Mouse (Mus musculus): ENCODE measurements around the gene Serpinh1. TPM values are rescaled to one million over a fixed set of nuclear protein-coding genes. Genes with fewer than 3 reads are reported as not detected.

Gene Serpinh1
- polyA plus RNA-seq, 1 experiment from 2014 or later: 427 TPM

DNA sequence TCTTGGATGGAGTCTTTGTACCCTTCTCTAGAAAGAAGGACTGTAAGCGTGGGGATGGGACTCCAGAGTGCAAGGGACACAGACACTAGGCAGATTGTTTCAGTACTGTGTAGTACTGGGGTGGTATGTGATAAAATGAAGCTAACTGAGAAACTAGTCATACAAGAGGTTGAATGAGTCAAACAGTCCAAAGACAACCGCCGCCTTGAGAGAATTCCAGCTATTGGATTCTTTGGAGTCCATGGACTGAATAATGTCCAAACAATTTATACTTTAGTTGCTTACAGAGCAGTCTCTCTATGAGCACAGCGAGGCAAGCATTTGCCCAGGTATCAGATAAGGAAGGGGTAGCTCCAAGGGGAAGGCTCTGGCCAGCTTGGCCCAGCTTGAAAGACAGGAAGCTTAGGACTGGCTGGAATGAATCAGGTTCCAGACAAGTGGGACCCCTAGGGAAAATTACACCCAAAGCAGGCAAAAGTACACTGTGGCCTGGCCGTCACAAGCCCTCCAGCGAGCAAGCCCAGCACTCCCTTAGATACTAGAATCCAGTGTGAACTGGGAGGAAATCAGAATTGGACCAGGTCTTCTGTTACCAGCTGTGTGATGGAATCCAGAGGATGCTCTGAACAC lies 30.2 kb downstream of the Serpinh1 start:
- Histone ChIP-seq H3K9ac (ENCODE audit: low read length) (no peak overlapping the region), H3K27ac (replicated peaks in 1 of 2; ENCODE audit: control insufficient read depth in 1 of 2, insufficient read depth in 1 of 2, low read depth in 2 of 2, low read length in 2 of 2) (no peak overlapping the region), H3K4me3 (ENCODE audit: control insufficient read depth in 1 of 2, insufficient read depth in 1 of 2, low read depth in 1 of 2, low read length in 2 of 2) (no peak overlapping the region), H3K4me2 (ENCODE audit: low read length) (no peak overlapping the region), H3K27me3 (ENCODE audit: control insufficient read depth, insufficient read depth, low read length) (0 out of 2 replicates have a peak, but pooled peaks cover 4% of the 10 kb centered on the region), H3K4me1 (ENCODE audit: control insufficient read depth in 2 of 2, insufficient read depth in 2 of 2, low read length in 2 of 2) (peaks cover 6 to 7% of the 10 kb centered on the region in 2 experiments; a peak in 3 of 4 replicates), H3K36me3 (ENCODE audit: control insufficient read depth, insufficient read depth, low read length) (no peaks in the 10 kb centered on the region), H3K9me3 (ENCODE audit: control insufficient read depth, low read length) (no peaks in the 10 kb centered on the region)
- no peak for ATAC-seq (ENCODE audit: insufficient number of reproducible peaks, insufficient read depth, low FRiP score, low read depth)
- 76% methylated on average over 6 of the region's 6 CpGs for WGBS

DNA sequence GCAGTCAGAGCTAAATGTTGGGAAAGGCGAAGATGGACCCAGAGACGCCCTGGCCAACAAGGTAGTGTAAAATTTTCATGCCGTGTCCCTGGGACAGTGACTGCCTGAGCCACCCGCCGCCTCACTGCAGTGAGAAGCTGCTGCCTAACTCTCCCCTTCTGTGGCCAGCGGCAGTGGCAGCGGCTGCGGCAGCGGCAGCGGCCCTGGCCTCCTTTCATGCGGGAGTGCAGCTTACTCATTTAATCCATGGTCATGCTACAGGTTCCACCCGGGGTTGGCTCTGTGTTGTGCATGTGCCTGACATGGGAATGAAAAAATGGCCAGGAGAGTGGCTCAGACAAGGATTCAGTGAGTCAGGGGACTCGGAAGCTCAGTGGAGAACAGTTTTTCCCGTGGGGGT lies 32.5 kb downstream of the Serpinh1 start:
- 42% methylated on average over 14 of the region's 14 CpGs for WGBS
- no peak overlapping the region for H3K4me2 ChIP-seq (ENCODE audit: low read length)
- H3K27me3 ChIP-seq (ENCODE audit: control insufficient read depth, insufficient read depth, low read length): 0 out of 2 replicates have a peak, but pooled peaks cover 4% of the 10 kb centered on the region
- H3K4me3 ChIP-seq (ENCODE audit: control insufficient read depth in 1 of 2, insufficient read depth in 1 of 2, low read depth in 1 of 2, low read length in 2 of 2): no peak overlapping the region
- no peak for ATAC-seq (ENCODE audit: insufficient number of reproducible peaks, insufficient read depth, low FRiP score, low read depth)
- no peaks in the 10 kb centered on the region for H3K36me3 ChIP-seq (ENCODE audit: control insufficient read depth, insufficient read depth, low read length)
- H3K9me3 ChIP-seq (ENCODE audit: control insufficient read depth, low read length): no peaks in the 10 kb centered on the region
- H3K9ac ChIP-seq (ENCODE audit: low read length): no peak overlapping the region
- peaks cover 6 to 7% of the 10 kb centered on the region in 2 experiments; a peak in 3 of 4 replicates for H3K4me1 ChIP-seq (ENCODE audit: control insufficient read depth in 2 of 2, insufficient read depth in 2 of 2, low read length in 2 of 2)
- no peak overlapping the region for H3K27ac ChIP-seq (replicated peaks in 1 of 2; ENCODE audit: control insufficient read depth in 1 of 2, insufficient read depth in 1 of 2, low read depth in 2 of 2, low read length in 2 of 2)

DNA sequence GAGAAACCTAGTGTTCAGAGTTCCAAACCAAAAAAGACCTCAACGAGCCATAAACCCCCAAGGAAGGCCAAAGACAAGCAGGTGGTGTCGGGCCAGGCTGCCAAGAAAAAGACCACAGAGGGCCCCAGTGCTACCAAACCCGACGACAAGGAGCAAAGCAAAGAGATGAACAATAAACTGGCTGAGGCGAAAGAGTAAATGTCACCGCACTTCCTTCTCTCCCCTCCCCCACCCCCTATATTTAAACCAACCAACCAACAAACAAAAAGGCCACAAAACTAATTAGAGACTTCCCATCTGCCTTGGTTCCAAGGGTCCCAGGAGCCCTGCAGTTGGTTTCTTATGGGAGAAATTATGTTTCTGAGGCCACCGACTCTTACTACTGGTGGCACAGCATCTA lies 35.6 kb downstream of the Serpinh1 start:
- Histone ChIP-seq H3K27me3 (ENCODE audit: control insufficient read depth, insufficient read depth, low read length) (no peaks in the 10 kb centered on the region), H3K4me1 (ENCODE audit: control insufficient read depth in 2 of 2, insufficient read depth in 2 of 2, low read length in 2 of 2) (peaks cover 6 to 7% of the 10 kb centered on the region in 2 experiments; a peak in 3 of 4 replicates), H3K9ac (ENCODE audit: low read length) (no peak overlapping the region), H3K9me3 (ENCODE audit: control insufficient read depth, low read length) (no peaks in the 10 kb centered on the region), H3K4me3 (ENCODE audit: control insufficient read depth in 1 of 2, insufficient read depth in 1 of 2, low read depth in 1 of 2, low read length in 2 of 2) (no peak overlapping the region), H3K27ac (replicated peaks in 1 of 2; ENCODE audit: control insufficient read depth in 1 of 2, insufficient read depth in 1 of 2, low read depth in 2 of 2, low read length in 2 of 2) (no peak overlapping the region), H3K36me3 (ENCODE audit: control insufficient read depth, insufficient read depth, low read length) (no peaks in the 10 kb centered on the region), H3K4me2 (ENCODE audit: low read length) (no peak overlapping the region)
- WGBS: 75% methylated on average over 7 of the region's 7 CpGs
- no peak for ATAC-seq (ENCODE audit: insufficient number of reproducible peaks, insufficient read depth, low FRiP score, low read depth)

DNA sequence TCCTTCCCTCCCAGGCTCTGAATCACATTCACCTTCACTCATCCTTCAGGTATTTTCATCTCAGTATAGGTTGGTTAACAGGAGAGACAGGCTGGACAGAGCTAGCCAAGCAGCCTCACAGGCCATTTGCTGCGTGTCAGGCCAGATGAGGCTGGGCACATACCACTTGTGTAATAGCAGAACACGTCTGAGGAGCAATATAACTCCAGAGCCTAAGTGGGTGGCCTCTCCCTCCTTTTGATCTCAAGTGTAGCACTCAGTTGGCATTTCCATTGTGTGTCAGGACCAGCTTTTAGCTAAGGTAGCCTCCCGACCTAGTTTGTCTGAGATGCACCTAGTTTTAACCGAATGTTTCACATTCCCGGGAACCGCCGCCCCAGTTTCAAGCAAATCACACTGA lies 36.8 kb downstream of the Serpinh1 start:
- Histone ChIP-seq H3K4me2 (ENCODE audit: low read length) (no peak overlapping the region), H3K27ac (replicated peaks in 1 of 2; ENCODE audit: control insufficient read depth in 1 of 2, insufficient read depth in 1 of 2, low read depth in 2 of 2, low read length in 2 of 2) (no peak overlapping the region), H3K27me3 (ENCODE audit: control insufficient read depth, insufficient read depth, low read length) (no peaks in the 10 kb centered on the region), H3K9ac (ENCODE audit: low read length) (no peak overlapping the region), H3K9me3 (ENCODE audit: control insufficient read depth, low read length) (no peaks in the 10 kb centered on the region), H3K36me3 (ENCODE audit: control insufficient read depth, insufficient read depth, low read length) (no peaks in the 10 kb centered on the region), H3K4me3 (ENCODE audit: control insufficient read depth in 1 of 2, insufficient read depth in 1 of 2, low read depth in 1 of 2, low read length in 2 of 2) (no peak overlapping the region), H3K4me1 (ENCODE audit: control insufficient read depth in 2 of 2, insufficient read depth in 2 of 2, low read length in 2 of 2) (peaks cover 9 to 13% of the 10 kb centered on the region in 2 experiments)
- ATAC-seq (ENCODE audit: insufficient number of reproducible peaks, insufficient read depth, low FRiP score, low read depth): no peak
- WGBS: 61% methylated on average over 7 of the region's 7 CpGs

DNA sequence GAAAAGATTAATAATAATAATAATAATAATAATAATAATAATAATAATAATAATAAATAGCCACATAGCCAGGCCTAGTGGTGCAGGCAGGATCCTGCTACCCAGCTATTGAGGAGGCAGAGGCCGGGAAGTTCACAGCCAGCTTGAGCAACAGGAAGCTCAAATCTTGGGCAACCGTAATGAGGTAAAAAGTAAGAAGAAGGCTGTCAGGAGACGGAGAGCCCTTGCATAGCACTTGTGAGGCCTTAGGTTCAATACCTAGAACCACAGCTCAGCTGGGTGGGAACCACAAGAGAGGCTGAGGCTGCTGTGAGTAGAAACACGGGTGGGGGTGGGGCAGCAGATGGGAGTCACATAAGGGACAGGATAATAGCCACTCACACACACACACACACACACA lies 38.5 kb downstream of the Serpinh1 start:
- Histone ChIP-seq H3K27me3 (ENCODE audit: control insufficient read depth, insufficient read depth, low read length) (no peaks in the 10 kb centered on the region), H3K4me1 (ENCODE audit: control insufficient read depth in 2 of 2, insufficient read depth in 2 of 2, low read length in 2 of 2) (peaks cover 6 to 7% of the 10 kb centered on the region in 2 experiments; a peak in 3 of 4 replicates), H3K9me3 (ENCODE audit: control insufficient read depth, low read length) (no peaks in the 10 kb centered on the region), H3K4me3 (ENCODE audit: control insufficient read depth in 1 of 2, insufficient read depth in 1 of 2, low read depth in 1 of 2, low read length in 2 of 2) (no peak overlapping the region), H3K27ac (replicated peaks in 1 of 2; ENCODE audit: control insufficient read depth in 1 of 2, insufficient read depth in 1 of 2, low read depth in 2 of 2, low read length in 2 of 2) (no peak overlapping the region), H3K4me2 (ENCODE audit: low read length) (no peak overlapping the region), H3K36me3 (ENCODE audit: control insufficient read depth, insufficient read depth, low read length) (no peaks in the 10 kb centered on the region), H3K9ac (ENCODE audit: low read length) (no peak overlapping the region)
- WGBS: 75% methylated on average over 4 of the region's 4 CpGs
- ATAC-seq (ENCODE audit: insufficient number of reproducible peaks, insufficient read depth, low FRiP score, low read depth): no peak

DNA sequence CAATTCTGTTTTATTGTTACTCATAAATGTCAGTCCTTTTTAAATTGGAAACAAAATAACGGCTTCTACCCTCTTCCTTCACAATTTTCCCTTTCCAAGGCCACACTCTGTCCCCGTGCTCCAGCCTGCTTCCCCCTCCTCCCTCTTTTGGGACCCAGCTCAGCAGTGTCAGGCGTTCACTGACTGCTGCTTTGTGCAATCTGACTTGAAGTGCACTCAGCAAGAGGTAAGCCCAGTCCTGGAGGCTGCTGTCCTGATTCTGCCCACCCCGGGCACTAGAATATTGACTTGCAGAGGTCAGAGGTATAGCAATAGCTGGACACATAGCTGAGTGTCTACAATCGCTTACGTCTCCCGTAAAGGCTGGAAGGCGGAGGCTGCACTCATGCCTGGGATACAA lies 39.8 kb downstream of the Serpinh1 start:
- H3K9ac ChIP-seq (ENCODE audit: low read length): no peak overlapping the region
- no peaks in the 10 kb centered on the region for H3K27me3 ChIP-seq (ENCODE audit: control insufficient read depth, insufficient read depth, low read length)
- H3K36me3 ChIP-seq (ENCODE audit: control insufficient read depth, insufficient read depth, low read length): no peaks in the 10 kb centered on the region
- no peaks in the 10 kb centered on the region for H3K9me3 ChIP-seq (ENCODE audit: control insufficient read depth, low read length)
- no peak overlapping the region for H3K4me3 ChIP-seq (ENCODE audit: control insufficient read depth in 1 of 2, insufficient read depth in 1 of 2, low read depth in 1 of 2, low read length in 2 of 2)
- peaks cover 3 to 7% of the 10 kb centered on the region in 2 experiments; a peak in 3 of 4 replicates for H3K4me1 ChIP-seq (ENCODE audit: control insufficient read depth in 2 of 2, insufficient read depth in 2 of 2, low read length in 2 of 2)
- no peak overlapping the region for H3K4me2 ChIP-seq (ENCODE audit: low read length)
- no peak for ATAC-seq (ENCODE audit: insufficient number of reproducible peaks, insufficient read depth, low FRiP score, low read depth)
- H3K27ac ChIP-seq (replicated peaks in 1 of 2; ENCODE audit: control insufficient read depth in 1 of 2, insufficient read depth in 1 of 2, low read depth in 2 of 2, low read length in 2 of 2): no peak overlapping the region
- 75% methylated on average over 8 of the region's 8 CpGs for WGBS

DNA sequence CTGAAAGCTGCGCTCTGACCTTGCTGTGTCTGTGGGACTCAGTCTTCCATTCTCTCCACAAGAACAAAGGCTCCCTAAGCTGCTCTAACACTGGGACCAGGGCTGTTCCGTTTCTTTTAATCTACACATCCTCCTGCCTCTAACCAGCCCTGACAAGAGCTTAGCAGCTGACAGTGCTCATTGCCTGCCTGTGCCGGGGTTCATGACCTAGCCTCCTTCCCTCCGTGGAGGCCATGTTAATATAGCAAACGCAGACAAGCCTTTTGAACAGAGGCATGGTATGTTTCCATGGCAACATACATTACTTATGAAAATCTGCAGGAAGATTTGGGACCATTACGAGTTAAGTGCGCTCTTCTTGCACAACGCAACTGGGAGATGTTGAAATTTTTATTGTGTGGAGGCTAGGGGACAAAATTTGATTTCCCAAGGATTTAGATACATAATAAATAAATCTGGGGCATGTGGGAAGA lies 40.3 kb downstream of the Serpinh1 start:
- WGBS: 63% methylated on average over 8 of the region's 8 CpGs
- Histone ChIP-seq H3K4me3 (ENCODE audit: control insufficient read depth in 1 of 2, insufficient read depth in 1 of 2, low read depth in 1 of 2, low read length in 2 of 2) (no peak overlapping the region), H3K9ac (ENCODE audit: low read length) (no peak overlapping the region), H3K36me3 (ENCODE audit: control insufficient read depth, insufficient read depth, low read length) (no peaks in the 10 kb centered on the region), H3K4me2 (ENCODE audit: low read length) (no peak overlapping the region), H3K4me1 (ENCODE audit: control insufficient read depth in 2 of 2, insufficient read depth in 2 of 2, low read length in 2 of 2) (peaks cover 3 to 9% of the 10 kb centered on the region in 2 experiments; a peak in 3 of 4 replicates), H3K9me3 (ENCODE audit: control insufficient read depth, low read length) (no peaks in the 10 kb centered on the region), H3K27me3 (ENCODE audit: control insufficient read depth, insufficient read depth, low read length) (no peaks in the 10 kb centered on the region), H3K27ac (replicated peaks in 1 of 2; ENCODE audit: control insufficient read depth in 1 of 2, insufficient read depth in 1 of 2, low read depth in 2 of 2, low read length in 2 of 2) (no peak overlapping the region)
- no peak for ATAC-seq (ENCODE audit: insufficient number of reproducible peaks, insufficient read depth, low FRiP score, low read depth)

DNA sequence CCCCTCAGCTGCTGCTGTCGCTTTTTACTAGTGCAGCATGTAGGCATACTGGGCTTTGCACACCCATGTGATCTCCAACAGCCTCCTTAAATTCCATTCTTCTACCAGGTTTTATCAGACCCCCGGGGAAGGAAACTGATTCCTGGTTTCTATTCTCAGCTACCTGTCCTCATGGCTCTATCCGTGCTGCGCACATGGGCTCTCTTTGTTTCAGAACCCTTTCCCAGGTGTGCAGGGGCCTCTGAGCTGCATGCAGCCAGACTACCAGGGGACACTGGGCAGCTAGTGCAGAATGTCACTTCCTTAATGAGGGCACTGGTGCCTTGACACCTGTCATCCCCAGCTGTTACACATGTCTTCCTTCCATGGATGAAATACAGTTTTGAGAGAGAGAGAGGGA lies 41.0 kb downstream of the Serpinh1 start:
- H3K4me1 ChIP-seq (ENCODE audit: control insufficient read depth in 2 of 2, insufficient read depth in 2 of 2, low read length in 2 of 2): peaks cover 10 to 12% of the 10 kb centered on the region in 2 experiments
- H3K36me3 ChIP-seq (ENCODE audit: control insufficient read depth, insufficient read depth, low read length): no peaks in the 10 kb centered on the region
- no peak for ATAC-seq (ENCODE audit: insufficient number of reproducible peaks, insufficient read depth, low FRiP score, low read depth)
- no peak overlapping the region for H3K4me2 ChIP-seq (ENCODE audit: low read length)
- no peak overlapping the region for H3K27ac ChIP-seq (replicated peaks in 1 of 2; ENCODE audit: control insufficient read depth in 1 of 2, insufficient read depth in 1 of 2, low read depth in 2 of 2, low read length in 2 of 2)
- no peaks in the 10 kb centered on the region for H3K27me3 ChIP-seq (ENCODE audit: control insufficient read depth, insufficient read depth, low read length)
- 28% methylated on average over 4 of the region's 4 CpGs for WGBS
- H3K4me3 ChIP-seq (ENCODE audit: control insufficient read depth in 1 of 2, insufficient read depth in 1 of 2, low read depth in 1 of 2, low read length in 2 of 2): no peak overlapping the region
- H3K9ac ChIP-seq (ENCODE audit: low read length): no peak overlapping the region
- no peaks in the 10 kb centered on the region for H3K9me3 ChIP-seq (ENCODE audit: control insufficient read depth, low read length)

Measured in heart, embryonic 14.5 days (tissue).